Mouse (Mus musculus): ENCODE results near the gene Tspyl1.

- TF ChIP-seq TAL1 (IDR thresholded peaks at IDR 0.05; ENCODE audit: low read length) = no peak
- no peak for TF ChIP-seq GATA1 (IDR thresholded peaks at IDR 0.05; ENCODE audit: low read length)
These were observed 10.3 kb upstream of the Tspyl1 start for GRCm38 (mm10) chr10:34271681-34272080.
